Mouse (Mus musculus): Measurements from ENCODE around the gene Slc1a5.

DNA sequence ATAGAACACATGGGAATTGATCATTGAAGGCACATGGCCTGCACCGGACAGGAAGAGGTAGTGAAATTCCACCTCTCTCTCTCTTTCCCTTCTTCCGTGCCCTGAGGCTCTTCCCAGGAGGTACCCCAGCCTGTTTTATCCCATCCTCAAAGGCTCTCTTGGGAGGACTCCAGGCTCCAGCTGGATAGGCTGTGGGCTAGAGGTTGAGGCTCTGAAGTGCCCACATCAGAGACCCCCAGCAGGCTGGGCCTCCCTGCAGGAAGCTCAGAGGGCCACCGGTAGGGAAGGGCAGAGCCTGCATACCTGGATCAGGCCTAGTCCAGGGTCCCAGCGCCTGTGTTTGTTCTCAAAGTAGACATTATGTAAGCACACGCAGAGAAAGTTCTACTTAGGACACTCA lies 19.5 kb upstream of the Slc1a5 start:
- TF ChIP-seq GATA1 (IDR thresholded peaks at IDR 0.05; ENCODE audit: low read length), result no peak
- TF ChIP-seq TAL1 (IDR thresholded peaks at IDR 0.05; ENCODE audit: low read length), result no peak
